Mouse (Mus musculus) stomach, embryonic 15.5 days (tissue): ENCODE results near the gene Gpatch11. TPM values are rescaled to one million over a fixed set of nuclear protein-coding genes. Genes with fewer than 3 reads are reported as not detected.
A peak's percentile ranks its signal among the peaks of the same experiment; 100 is the strongest.

Experiments
- ATAC-seq: fragments of 200-750 bp; cut with Nextera tagmentation; 2 replicates; pipeline ENCODE4 v1.8.0; 2017; ENCODE audit warnings: low read depth, moderate number of reproducible peaks, moderate TSS enrichment; ENCODE audit not compliant: insufficient read depth, low FRiP score
- H3K27ac ChIP-seq: fragments of 300-500 bp; sonication (generic); 2 replicates; pipeline ENCODE4 v1.5.1; 2015; ENCODE audit warnings: mild to moderate bottlenecking, inconsistent platforms
- H3K27me3 ChIP-seq: fragments of 300-500 bp; sonication (generic); replicated peaks from 2 replicates; pipeline ENCODE4 v1.6.1; 2015; ENCODE audit warnings: inconsistent platforms
- H3K36me3 ChIP-seq: fragments of 300-500 bp; sonication (generic); 2 replicates; pipeline ENCODE4 v1.6.1; 2015; ENCODE audit warnings: inconsistent platforms
- H3K4me1 ChIP-seq: fragments of 300-500 bp; sonication (generic); 2 replicates; pipeline ENCODE4 v1.6.1; 2015; ENCODE audit warnings: inconsistent platforms
- H3K4me2 ChIP-seq: fragments of 300-500 bp; sonication (generic); 2 replicates; pipeline ENCODE4 v1.6.1; 2015; ENCODE audit warnings: mild to moderate bottlenecking, inconsistent platforms
- H3K4me3 ChIP-seq: fragments of 300-500 bp; sonication (generic); replicated peaks from 2 replicates; pipeline ENCODE4 v1.5.1; 2015; ENCODE audit warnings: inconsistent platforms
- H3K9ac ChIP-seq: fragments of 300-500 bp; sonication (generic); 2 replicates; pipeline ENCODE4 v1.6.1; 2015; ENCODE audit warnings: inconsistent platforms
- H3K9me3 ChIP-seq: fragments of 300-500 bp; sonication (generic); 2 replicates; pipeline ENCODE4 v1.6.1; 2016; ENCODE audit warnings: inconsistent platforms
- WGBS: fragments of 180-500 bp; shearing (Covaris S2); methylation state at CpG from one replicate; pipeline ENCODE4 v1.1.7; 2015; 5-methylcytosine and 5-hydroxymethylcytosine counted together
- polyA plus RNA-seq: library from polyadenylated mRNA; unstranded; fragments of >200 nt; fragmentation: Nextera tagmentation; extraction: Ambion mirVana; gene quantifications from 2 replicates; pipeline ENCODE4 v1.2.1, GENCODE M21; 2015

Gene Gpatch11
- polyA plus RNA-seq, 1 experiment from 2014 or later: 43.2 TPM

DNA sequence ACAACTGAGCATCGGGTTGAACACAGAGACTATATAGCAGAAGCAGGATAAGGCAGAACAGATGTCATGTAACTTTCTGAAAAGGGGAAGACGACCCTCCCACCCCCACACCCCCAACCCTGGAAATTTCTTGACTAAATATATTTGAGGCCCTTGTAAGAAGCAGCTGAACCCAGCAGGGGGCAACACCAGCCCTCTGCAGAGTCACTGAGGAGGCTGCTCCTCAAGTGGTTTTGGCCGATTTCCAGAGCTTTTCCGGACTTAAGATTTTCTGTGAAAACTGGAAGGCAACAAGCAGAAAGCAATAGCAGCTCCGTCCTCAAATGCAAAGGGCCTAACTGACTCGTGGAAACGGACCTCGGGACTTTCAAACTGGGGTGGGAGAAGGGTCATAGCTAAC lies 60.0 kb downstream of the Gpatch11 start:
- H3K9me3 ChIP-seq: no peaks in the 10 kb centered on the region
- ATAC-seq: no peak
- peak overlapping the region; percentile 51 for H3K4me2 ChIP-seq
- no peak overlapping the region for H3K9ac ChIP-seq
- H3K27me3 ChIP-seq: no peaks in the 10 kb centered on the region
- no peaks in the 10 kb centered on the region for H3K36me3 ChIP-seq
- H3K4me3 ChIP-seq: peak overlapping the region; percentile 23; the same call in 1 of the 2 replicates
- WGBS: 16% methylated on average over 8 of the region's 8 CpGs
- H3K27ac ChIP-seq: no peak overlapping the region
- no peaks in the 10 kb centered on the region for H3K4me1 ChIP-seq

Other genes starting within 250 kb of the Gpatch11 start
- gene Strn, start 98.4 kb upstream of the Gpatch11 start, polyA plus RNA-seq: 4.9 and 5.7 TPM in 2 replicates
- gene Heatr5b, start 203 bp upstream of the Gpatch11 start, polyA plus RNA-seq: 10.0 and 13.3 TPM in 2 replicates
- 16.0 and 16.4 TPM in 2 replicates for gene Eif2ak2, start 47.0 kb downstream of the Gpatch11 start, polyA plus RNA-seq
- gene Sult6b1, start 71.4 kb downstream of the Gpatch11 start, polyA plus RNA-seq: 0.14 and 0.35 TPM in 2 replicates
- 113 and 115 TPM in 2 replicates for gene Cebpzos, start 80.9 kb downstream of the Gpatch11 start, polyA plus RNA-seq
- gene Cebpz, start 101.5 kb downstream of the Gpatch11 start, polyA plus RNA-seq: 54.3 and 54.4 TPM in 2 replicates
- gene Ndufaf7, start 101.6 kb downstream of the Gpatch11 start, polyA plus RNA-seq: 51.7 and 57.7 TPM in 2 replicates
- 32.6 and 34.5 TPM in 2 replicates for gene Prkd3, start 185.2 kb downstream of the Gpatch11 start, polyA plus RNA-seq
- gene Qpct, start 216.3 kb downstream of the Gpatch11 start, polyA plus RNA-seq: 13.9 and 14.6 TPM in 2 replicates